Mouse (Mus musculus) MN1 (cell line): ENCODE data around the gene Camta1.
A peak's percentile ranks its signal among the peaks of the same experiment; 100 is the strongest.

Experiments
- DNase-seq: peaks from one replicate; pipeline ENCODE4 v3.0.0-alpha.2; 2016; ENCODE audit warnings: low spot score

The Camta1 gene

DNA sequence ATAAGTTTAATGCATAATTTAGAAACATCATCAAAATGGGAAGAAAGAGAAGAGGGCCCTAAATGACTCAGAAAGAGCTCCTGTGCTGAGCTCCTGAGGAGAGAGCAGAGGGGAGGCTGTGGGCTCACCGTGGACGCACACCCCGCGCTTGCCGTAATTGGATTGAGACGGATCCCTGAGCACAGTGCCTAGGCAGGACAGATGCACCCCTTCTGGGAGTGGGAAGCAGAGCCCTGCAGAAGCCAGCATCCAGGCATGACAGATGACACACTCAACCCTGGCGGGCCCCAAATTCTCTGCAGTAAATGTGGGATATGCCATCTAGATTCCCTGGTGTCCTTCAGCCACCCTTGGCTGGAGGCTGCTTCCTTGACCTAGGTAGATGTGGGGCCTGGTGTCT is 654.1 kb downstream of the Camta1 start:
- no peak for DNase-seq

DNA sequence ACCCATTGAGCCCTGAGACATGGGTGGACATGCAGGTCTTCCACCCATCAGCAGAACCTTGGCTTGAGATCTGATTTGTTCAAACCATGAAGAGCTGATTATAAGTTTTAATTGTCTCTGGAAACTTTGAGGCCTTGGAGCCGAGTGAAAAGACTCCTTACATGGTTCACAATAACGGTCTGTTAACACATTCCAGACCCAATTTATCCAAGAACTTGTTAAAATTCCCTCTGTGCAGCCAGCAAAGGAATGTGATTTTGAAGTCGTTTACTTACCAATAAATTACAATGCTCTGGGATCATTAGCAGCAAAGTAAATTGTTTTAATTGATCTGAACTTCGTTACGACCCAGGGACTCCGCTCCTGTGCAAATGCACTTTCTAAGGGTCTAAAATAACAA is 658.8 kb downstream of the Camta1 start:
- no peak for DNase-seq

DNA sequence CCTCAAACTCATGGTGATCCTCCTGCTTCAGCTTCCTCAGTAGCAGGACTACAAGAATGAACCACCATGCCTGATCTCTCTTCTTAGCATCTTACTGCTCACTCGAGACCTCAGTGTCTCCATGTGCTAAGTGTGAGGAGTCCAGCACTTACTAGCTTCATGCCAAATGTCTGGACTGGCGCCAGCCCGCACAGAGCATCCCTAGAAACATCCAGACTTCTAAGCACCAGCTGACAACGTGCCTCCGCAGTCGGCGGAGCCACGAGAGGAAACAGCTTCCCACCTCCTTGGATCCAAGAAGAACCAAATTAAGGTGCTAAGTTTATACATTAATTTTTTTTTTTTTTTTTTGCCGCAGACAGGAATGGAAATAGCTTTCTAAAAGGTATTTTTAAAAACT is 661.4 kb downstream of the Camta1 start:
- no peak for DNase-seq

DNA sequence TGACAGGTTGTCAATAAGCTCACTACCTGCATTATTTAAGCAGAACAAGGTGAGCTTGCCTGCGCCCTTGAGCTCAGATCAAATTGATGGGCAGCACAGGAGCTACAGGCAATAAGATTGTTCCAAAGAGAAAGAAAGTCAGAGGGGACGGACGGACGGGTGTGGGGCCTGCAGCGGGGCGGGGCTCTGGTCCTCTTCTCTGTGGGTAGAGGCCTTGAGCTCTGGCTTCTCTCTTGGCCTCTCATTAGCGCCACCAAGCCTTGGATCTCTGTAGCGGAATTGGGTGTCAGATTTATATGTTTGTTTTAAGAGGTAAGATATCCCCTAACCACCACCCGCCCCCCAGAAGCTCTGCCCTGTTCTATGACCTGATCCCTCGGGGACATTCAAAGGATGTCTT is 666.5 kb downstream of the Camta1 start:
- DNase-seq, result no peak

DNA sequence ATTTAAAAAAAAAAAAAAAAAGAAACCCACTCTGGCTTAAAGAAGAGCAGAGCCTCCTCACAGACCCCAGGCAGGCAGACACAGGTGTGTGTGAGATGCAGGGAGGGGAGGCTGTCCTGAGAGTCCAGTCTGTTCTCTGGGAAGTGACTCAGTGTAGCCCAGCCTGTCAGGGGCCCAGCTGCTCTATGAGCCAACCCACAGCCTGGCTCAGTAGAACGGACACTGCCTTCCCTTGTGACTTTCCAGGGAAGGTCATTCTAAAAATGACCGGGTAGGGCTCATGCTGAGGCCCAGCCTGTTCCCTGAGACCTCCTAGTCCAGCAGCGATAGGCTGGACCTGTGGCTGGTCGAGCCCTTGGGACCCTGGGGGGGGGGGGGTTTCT is 667.0 kb downstream of the Camta1 start:
- peak; percentile 34 for DNase-seq

DNA sequence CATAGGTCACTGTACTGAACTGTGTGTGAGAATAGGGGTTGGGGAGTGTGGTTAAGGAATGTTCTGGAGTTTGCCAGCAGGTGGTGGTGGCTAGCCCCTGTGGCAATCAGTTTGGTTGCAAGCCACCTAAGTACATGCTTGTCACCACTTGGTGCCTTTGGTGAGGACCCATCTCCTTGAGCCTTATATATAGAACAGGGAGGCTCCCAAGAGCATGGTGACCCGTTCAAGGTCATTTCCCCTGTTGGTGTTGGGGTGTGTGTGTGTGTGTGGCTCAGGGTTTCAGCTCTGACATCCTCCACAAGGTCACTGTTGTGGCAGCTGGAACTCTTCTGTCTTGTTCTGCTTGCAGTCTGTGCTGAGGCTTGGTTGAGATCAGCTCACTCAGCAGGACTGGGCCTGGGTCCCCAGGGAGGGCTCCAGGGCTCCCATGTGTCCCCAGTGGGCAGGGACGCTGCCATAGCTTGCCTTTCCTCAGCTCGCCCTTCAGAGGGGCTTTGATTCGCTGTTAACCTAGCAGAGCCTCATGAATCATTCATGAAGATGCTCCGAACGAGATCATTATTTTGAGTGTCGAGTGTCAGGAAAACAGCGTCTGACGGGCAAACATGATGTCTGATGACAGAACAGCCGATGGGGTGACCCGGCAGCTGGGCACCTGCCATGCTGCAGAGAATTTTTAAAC is 667.5 kb downstream of the Camta1 start:
- DNase-seq, result no peak

DNA sequence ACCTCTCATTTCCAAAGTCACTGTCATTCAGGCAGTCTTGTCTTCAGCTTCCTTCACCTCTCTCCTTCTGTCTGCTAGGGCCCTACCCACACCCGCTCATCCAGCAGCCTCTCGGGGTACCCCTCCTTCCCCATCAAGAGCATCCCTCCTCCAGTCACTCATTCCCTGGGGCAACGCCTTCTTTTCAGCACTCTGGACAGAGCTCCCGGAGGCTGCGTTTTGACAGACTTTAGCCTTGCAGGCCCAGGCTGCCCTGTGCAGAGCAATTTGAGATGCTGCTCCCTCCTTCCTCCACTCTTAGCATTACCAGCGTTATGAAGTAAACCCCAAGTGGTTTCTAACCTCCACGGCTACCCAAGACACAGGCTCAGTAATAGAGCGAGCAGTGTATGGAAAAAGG is 675.2 kb downstream of the Camta1 start:
- DNase-seq, result no peak

DNA sequence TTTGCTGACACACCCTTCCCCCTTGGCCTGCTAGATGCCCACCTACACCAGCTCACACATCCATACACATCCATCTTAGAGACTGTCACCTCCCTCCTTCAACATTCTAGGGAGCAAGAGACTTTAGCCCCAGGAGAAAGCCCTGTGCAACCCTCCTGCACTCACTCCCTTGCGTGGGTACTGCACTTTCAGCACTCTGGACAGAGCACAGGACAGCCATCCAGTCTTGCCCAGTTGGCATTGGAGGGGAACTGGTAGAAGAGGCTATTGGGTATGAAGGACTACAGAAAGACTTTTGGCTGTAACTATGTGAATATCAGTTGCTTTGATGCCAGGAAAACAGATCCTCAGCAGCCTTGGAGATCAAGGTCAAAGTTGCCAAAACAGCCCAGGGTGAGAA is 675.9 kb downstream of the Camta1 start:
- no peak for DNase-seq

DNA sequence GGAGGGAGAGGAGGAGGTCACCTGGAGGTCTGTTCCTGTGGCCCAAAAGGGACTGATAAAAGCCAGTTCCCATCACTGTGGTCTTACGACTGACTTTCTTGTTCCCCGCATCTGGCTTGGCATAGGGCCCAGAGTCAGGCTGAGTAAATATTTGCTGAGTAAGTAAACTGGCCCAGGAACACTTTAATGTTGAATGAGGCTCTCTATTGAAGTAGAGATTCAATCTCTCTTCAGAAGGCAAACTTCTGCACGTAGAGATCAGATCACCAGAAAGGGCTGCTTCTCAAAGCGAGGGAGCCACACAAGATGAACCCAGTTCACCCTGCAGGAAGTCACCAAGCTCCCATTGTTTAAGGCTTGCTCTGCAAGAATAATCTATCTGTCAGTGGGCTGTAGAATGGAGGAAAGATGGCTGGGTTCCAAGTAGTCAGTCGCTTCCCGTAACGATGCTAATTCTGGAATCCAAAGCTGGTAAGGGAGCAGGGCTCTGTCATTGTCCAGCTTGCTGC is 681.2 kb downstream of the Camta1 start:
- peak; percentile 64 for DNase-seq

DNA sequence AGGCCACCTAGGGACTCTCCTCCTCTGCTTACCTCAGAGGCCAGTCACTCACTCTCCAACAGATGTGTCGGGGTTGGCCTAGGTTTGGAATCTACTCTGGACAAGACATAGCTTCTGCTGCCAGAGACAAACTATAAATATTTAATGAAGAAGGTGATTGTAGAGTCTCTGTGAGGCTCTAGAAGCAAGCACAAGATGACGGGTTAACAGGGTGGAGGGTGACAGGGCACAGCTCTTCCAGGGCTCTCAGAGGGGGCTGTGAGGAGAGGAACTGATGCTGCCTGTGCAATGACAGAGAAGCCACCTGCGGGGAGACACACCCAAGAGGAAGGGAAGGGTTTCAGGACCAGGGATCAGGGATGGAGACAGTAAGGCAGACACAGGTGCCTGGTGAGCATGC is 682.0 kb downstream of the Camta1 start:
- no peak for DNase-seq

DNA sequence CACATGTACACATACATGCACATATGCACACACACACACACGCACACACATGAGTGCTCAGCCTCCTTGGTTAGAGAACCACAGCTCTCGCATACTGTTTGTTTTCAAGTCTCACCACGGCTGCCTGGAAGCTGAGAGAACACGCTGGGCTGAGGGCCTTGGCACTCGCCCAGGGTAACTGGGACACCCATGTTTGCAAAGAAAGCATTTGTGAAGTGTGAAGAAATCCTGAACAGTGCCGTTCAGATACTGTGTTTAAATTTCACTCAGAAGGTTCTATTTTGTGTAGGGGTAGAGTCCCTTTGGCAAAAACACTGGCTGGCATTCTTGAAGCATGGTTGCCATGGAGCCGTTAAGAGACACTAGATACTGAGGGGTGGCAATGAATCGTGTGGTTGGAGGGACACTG is 682.7 kb downstream of the Camta1 start:
- peak; percentile 34 for DNase-seq

DNA sequence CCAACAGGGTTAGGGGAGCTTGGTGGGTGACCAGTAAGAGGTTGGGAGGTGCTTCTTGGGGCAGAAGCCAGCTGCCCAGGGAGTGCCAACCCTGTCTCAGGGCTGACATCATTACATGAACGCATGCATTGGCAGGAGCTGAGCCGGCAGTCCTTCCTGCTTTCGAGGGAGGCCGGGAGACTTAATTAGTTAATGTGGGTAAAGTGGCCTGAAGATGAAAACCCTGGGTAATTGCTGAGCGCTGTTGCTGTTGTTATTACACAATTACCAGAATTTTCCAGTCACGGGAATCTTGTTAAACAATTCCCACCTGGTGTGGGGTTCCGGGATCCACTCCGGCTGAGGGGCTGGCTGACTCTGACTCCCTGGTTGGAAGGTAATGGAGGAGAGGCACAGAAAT is 689.1 kb downstream of the Camta1 start:
- peak; percentile 87 for DNase-seq

DNA sequence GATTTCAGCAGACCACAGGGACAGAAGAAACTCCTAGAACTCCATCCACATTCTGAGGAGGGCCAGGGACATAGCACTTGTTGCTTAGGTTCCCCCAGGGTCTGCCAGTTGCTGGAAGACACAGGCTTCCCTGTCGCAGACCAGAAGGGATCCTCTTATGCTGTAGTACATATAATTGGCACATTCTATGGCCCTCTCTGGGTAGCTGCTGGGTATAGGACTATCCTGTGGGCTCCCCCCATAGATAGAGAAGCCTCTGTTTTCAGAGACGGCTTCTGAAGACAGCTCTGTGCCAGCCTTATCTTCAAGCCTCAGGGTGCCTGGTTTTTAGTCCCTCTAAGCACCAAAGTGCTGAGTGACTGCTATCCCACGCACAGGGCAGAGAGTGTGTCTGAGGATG is 690.6 kb downstream of the Camta1 start:
- no peak for DNase-seq

DNA sequence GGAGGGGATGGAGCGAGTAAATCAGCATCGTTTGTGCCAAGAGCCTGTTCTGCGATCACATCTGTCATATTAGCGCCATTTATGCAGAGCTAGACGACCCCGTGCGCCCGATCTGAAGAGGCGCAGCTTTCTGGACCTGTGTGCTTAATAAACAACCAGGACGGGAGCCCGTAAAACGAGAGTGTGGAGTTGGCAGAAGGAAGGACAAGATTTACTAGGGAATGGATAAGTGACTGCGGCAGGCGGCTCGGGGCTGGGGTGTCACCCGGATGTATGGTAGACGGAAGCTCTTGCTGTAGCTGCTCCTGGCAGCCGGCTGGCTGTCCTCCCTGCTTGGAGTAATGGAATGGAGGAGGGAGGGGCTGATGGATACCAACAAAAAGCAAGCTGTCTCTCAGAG is 691.0 kb downstream of the Camta1 start:
- no peak for DNase-seq

DNA sequence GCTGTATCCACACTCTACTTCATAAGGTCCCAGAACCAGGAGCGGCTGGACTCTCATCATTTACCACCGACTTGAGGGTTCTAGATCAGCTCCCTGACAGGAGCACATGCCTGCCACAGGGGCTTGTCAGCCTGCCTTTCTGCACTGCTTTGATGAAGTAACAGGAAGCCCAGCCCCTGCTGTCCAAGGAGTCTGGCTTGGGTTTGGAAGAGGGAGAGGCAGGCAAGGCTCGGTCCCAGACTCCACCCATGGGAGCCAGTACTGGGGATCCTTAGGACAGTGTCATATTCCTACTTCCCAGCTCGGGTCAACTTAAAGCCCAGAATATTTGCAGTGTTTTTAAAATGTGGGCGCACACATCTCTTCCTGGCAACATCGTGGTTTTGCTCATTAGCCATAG is 694.7 kb downstream of the Camta1 start:
- no peak for DNase-seq

DNA sequence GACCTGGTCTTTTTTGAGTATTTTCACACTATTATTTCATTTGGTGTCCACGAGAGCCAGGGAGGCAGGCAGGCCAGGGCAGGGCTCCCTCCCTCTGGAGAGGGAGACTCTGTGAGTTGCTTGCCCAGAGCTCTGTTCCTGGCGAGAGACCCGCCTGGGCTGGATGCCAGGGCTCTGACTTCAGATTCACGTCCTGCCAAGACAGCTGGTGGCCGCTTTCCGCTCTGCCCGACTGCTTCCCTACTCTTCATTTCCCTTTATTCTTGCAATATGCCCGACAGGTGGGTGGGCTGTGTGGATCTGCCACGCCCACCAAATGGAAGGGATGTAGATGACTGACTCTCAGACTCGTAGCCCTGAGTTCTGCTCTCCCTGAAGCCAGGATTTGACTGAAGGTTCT is 696.1 kb downstream of the Camta1 start:
- DNase-seq, result peak; percentile 94

DNA sequence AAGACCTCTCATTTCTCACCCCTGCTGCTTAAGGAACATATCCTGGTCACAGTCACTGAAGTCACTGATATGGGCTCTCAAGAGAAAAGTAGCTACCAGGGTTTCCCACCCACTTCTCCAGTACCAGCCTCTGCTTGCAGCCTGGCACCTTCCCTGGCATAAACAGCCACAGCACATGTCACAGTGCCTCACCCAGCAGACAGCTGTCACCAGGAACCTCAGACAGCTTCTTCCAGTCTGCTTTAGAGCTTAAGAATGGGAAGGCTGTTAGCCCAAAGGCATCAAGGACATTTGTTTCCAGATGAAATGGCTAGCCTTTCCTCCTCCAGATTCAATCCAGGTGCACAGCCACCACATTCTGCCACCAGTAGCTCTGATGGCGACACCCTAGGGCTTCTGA is 697.4 kb downstream of the Camta1 start:
- no peak for DNase-seq

DNA sequence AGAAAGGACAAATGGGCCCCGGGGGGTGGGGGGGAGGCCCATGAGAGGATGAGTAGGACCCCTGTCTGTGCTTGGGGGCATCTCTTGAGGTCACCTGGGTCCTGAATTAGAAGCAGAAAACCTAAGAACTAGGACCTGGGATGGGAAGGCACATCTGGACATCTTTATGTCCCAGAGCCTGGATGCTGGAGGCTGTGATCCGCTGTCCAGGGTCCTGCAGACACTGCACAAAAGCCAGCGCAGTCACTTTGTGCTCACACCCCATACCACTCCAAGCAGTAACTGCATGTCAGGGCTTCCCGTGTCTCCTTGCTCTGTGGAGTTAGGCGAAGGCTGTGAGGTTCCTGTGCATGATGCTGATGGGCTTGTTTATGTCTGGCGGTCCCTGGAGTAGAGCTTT is 699.8 kb downstream of the Camta1 start:
- no peak for DNase-seq

DNA sequence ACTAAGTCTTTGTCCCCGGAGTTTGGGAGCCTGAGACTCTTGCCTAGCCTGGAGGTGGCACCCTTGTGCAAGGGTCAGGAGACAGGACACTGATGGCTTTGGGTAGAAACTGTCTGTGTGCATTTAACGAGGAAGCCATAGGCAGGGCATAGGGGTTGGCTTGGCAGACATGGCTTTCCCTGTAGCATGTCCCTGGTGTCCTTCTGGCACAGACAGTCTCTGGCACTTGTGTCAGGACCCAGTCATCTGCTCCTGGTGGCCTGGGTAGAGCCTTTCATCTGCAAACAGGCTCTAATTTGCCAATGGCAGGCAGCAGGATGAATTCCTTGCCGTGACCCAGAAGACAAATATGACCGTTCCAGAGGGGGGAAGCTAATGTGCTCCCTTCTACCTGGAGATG is 700.7 kb downstream of the Camta1 start:
- no peak for DNase-seq

DNA sequence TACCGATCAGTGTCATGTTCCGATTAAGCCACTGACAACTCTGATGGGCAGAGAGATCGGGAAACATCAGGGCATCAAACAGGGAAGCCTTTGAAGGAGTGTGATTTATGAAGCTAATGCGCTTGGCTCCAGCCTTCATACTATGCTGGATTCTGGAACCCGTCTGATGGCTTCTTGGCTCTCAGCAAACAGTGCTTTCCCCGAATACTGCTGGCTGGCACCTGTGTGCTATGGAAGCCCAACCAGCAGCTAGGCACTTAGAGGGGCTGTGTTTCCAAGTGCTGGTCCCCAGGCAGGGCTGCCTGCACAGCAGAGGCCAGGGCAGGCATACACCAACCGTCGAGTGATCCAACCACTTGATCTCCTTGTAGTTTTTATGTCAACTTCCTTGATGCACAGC is 701.2 kb downstream of the Camta1 start:
- DNase-seq, result no peak

DNA sequence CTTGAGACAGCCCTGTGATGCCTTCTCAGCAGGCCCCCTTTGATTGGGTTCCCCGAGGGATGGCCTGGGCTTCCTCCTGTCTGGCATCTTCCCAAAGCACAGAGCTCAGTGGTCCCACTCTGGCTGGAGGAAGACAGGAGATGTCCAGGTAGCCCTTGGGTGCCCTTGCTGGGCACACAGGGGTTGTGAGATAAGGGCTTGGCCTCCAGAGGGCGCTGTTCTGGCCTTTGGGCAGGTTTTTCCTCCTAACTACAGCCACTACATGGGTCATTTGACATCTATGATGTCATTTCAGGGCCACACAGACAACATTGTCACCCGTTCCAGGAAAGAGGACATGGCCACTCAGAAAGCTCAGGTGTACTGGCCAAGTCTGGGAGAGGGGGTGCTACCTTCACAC is 703.4 kb downstream of the Camta1 start:
- no peak for DNase-seq

DNA sequence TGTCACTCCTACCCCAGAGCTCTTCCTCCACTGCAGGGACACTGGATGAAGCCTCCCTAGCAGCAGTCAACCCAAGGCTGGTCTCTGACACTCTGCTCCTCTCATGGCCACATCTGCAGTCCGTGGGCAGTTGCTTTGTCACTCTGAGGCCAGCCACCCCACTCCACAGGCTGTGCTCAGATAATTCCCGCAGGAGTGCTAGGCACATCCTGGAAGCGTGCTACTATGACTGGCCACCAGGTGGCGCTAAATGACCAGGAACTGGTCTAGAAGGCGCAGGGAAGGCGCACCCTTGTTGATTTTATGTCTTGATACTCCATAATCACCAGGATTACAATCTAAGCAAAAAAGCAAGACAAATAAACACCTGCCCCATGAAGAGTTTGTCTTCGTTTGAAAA is 704.8 kb downstream of the Camta1 start:
- DNase-seq, result peak; percentile 88

DNA sequence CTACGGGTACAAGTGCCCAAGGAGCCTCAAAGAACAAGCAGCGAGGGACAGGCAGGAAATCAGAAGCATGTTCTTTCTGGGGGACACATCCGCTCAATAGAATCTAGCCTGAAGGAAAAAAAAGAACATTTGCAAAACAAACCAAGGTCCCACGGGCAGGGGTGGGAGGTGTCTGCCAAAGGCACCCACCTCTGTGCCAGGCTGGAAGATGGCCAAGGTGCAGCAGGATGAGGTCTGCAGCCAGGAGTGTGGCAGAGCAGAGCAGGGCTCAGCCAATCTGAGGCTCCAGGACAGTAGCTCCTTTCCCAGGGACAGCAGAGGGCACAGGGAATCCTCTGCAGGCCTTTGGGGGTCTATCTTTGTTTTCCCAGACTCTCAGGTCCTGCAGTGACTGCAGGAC is 706.1 kb downstream of the Camta1 start:
- DNase-seq, result no peak

DNA sequence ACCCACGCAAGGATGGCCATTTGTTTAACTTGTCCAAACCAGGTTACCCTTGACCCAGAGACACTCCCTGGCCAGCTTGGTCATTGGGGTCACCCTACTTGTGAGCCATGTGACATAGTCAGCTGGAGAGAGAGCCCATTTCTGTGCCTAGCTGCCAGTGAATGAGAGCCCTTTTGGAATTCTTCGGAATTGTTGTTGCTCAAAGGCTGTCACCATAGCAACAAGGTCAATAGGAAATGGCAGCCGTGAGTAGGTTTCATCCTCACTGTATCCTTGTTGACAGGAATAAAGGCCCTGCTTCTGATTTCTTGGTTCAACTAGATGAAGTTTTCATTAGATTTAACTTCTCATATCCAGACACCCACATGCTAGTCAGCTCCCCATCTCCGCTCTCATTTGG is 707.4 kb downstream of the Camta1 start:
- no peak for DNase-seq

DNA sequence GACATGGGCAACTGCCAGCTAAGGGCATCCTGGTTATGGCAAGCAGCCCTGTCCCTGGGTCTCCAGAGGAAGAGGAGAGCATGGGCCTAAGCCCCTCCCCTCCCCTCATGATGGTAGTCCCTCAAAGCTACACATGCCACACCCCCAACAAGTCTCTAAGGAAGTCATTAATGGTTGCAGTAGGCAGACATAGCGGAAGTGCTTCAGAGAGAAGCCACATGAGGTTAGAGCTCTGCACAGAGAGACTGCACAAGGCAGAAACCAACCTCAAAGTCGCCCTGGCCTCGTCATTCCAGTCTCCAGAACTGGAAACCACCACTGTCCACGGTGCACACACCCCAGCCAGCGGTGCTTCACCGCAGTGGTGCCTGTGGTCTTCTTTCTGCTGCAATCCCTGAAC is 709.7 kb downstream of the Camta1 start:
- DNase-seq, result no peak
